Mouse (Mus musculus) heart, embryonic 13.5 days (tissue): Measurements from ENCODE around the gene Ddr1. TPM values are rescaled to one million over a fixed set of nuclear protein-coding genes. Genes with fewer than 3 reads are reported as not detected.
A peak's percentile ranks its signal among the peaks of the same experiment; 100 is the strongest.
"Not testable (repeated sequence)": the region's sequence is repeated elsewhere in the genome, so short reads cannot be mapped to it uniquely, and the experiment has no call there.

ENCODE experiments used
- ATAC-seq: fragments of 200-750 bp; cut with Nextera tagmentation; 2 replicates; pipeline ENCODE4 v1.8.0; 2017; ENCODE audit warnings: moderate TSS enrichment; ENCODE audit not compliant: insufficient number of reproducible peaks, low FRiP score, low TSS enrichment; ENCODE audit errors: extremely low read depth
- H3K27ac ChIP-seq: fragments of 300-500 bp; sonication (generic); replicated peaks from 2 replicates; pipeline ENCODE4 v1.5.1; 2015; ENCODE audit warnings: moderate library complexity, mild to moderate bottlenecking, inconsistent platforms
- H3K27me3 ChIP-seq: fragments of 300-500 bp; sonication (generic); replicated peaks from 2 replicates; pipeline ENCODE4 v1.6.1; 2015; ENCODE audit warnings: mild to moderate bottlenecking, inconsistent platforms
- H3K36me3 ChIP-seq: fragments of 300-500 bp; sonication (generic); 2 replicates; pipeline ENCODE4 v1.6.1; 2015; ENCODE audit warnings: mild to moderate bottlenecking, inconsistent platforms
- H3K4me1 ChIP-seq: fragments of 300-500 bp; sonication (generic); 2 replicates; pipeline ENCODE4 v1.6.1; 2015; ENCODE audit warnings: inconsistent platforms
- H3K4me2 ChIP-seq: fragments of 300-500 bp; sonication (generic); 2 replicates; pipeline ENCODE4 v1.6.1; 2015; ENCODE audit warnings: inconsistent platforms, mild to moderate bottlenecking, moderate library complexity
- H3K4me3 ChIP-seq: fragments of 300-500 bp; sonication (generic); 2 replicates; pipeline ENCODE4 v1.5.1; 2015; ENCODE audit warnings: moderate library complexity, mild to moderate bottlenecking, inconsistent platforms
- H3K9ac ChIP-seq: fragments of 300-500 bp; sonication (generic); 2 replicates; pipeline ENCODE4 v1.6.1; 2015; ENCODE audit warnings: inconsistent platforms, mild to moderate bottlenecking, moderate library complexity
- H3K9me3 ChIP-seq: fragments of 300-500 bp; sonication (generic); 2 replicates; pipeline ENCODE4 v1.6.1; 2016; ENCODE audit warnings: inconsistent platforms
- WGBS: fragments of 180-500 bp; shearing (Covaris S2); methylation state at CpG from one replicate; pipeline ENCODE4 v1.1.7; 2015; ENCODE audit warnings: mixed read lengths; 5-methylcytosine and 5-hydroxymethylcytosine counted together
- polyA plus RNA-seq: library from polyadenylated mRNA; unstranded; fragments of >200 nt; fragmentation: Nextera tagmentation; extraction: Ambion mirVana; gene quantifications from 2 replicates; pipeline ENCODE4 v1.2.1, GENCODE M21; 2015

Gene Ddr1
- polyA plus RNA-seq, 1 experiment from 2014 or later = 122 TPM

GRCm38 (mm10) chr17:35736280-35736960, 32.0 kb upstream of the Ddr1 start:
- H3K4me2 ChIP-seq = no peak overlapping the region
- H3K9ac ChIP-seq = peak overlapping the region; percentile 24; the same call in 1 of the 2 replicates
- H3K27me3 ChIP-seq = peaks cover 4% of the 10 kb centered on the region; the same call in 1 of the 2 replicates
- no peak overlapping the region for H3K27ac ChIP-seq
- H3K36me3 ChIP-seq = no peaks in the 10 kb centered on the region
- ATAC-seq = no peak
- H3K4me1 ChIP-seq = peaks cover 16% of the 10 kb centered on the region
- no peak overlapping the region for H3K4me3 ChIP-seq
- 34% methylated on average over 12 of the region's 12 CpGs for WGBS
- H3K9me3 ChIP-seq = no peaks in the 10 kb centered on the region

DNA sequence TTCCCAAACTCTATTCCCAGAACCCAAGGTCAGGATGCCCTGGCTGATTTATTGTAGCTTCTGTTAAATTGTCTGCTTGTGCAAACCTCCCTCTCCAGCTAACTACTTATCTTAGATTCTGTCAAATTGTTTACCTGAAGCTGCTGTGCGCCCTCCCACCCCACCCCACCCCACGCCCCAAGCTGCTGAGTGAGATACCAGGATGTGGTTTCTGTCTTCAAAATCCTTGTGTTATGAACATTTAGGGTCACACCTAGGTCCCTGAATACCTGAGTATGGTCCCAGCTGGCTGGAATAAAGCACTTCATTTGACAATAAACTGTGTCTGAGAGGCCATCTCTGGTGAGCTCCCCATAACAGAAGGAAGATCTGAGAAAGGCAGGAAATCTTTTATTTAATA, 30.1 kb upstream of the Ddr1 start:
- H3K4me1 ChIP-seq = peaks cover 27% of the 10 kb centered on the region
- H3K4me3 ChIP-seq = no peak overlapping the region
- WGBS = 65% methylated on average over 2 of the region's 2 CpGs
- H3K27me3 ChIP-seq = peaks cover 4% of the 10 kb centered on the region; the same call in 1 of the 2 replicates
- H3K9ac ChIP-seq = no peak overlapping the region
- no peaks in the 10 kb centered on the region for H3K36me3 ChIP-seq
- no peak overlapping the region for H3K27ac ChIP-seq
- ATAC-seq = no peak
- no peaks in the 10 kb centered on the region for H3K9me3 ChIP-seq
- no peak overlapping the region for H3K4me2 ChIP-seq

GRCm38 (mm10) chr17:35733398-35733797, 29.0 kb upstream of the Ddr1 start:
- H3K4me2 ChIP-seq = no peak overlapping the region
- no peak overlapping the region for H3K9ac ChIP-seq
- H3K4me3 ChIP-seq = no peak overlapping the region
- H3K27ac ChIP-seq = no peak overlapping the region
- H3K4me1 ChIP-seq = peaks cover 26% of the 10 kb centered on the region
- no peaks in the 10 kb centered on the region for H3K36me3 ChIP-seq
- 86% methylated on average over 2 of the region's 2 CpGs for WGBS
- ATAC-seq = no peak
- no peaks in the 10 kb centered on the region for H3K27me3 ChIP-seq
- H3K9me3 ChIP-seq = no peaks in the 10 kb centered on the region

- WGBS = 51% methylated on average over 10 of the region's 10 CpGs
- H3K27ac ChIP-seq = no peak overlapping the region
Observed at GRCm38 (mm10) chr17:35731431-35732145, 27.2 kb upstream of the Ddr1 start.

DNA sequence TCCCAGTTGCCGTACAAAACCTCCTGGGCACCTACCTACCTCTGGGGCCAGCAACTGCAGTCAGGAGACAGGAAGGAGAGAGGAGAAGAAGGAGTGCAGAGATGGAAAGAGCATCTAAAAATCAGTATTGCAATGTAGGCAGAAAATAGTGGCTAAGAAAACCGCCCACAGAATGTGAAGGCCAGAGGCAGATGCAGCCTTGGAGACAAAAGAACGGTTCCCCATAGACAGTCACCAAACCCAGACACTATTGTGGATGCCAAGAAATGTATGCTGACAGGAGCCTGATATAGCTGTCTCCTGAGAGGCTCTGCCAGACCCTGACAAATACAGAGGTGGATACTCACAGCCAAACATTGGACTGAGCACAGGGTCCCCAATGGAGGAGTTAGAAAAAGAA, 25.7 kb upstream of the Ddr1 start:
- not testable (repeated sequence) for H3K9me3 ChIP-seq, H3K4me3 ChIP-seq, ATAC-seq, H3K27me3 ChIP-seq, H3K36me3 ChIP-seq
- 55% methylated on average over 3 of the region's 3 CpGs for WGBS
- H3K4me2 ChIP-seq = peak overlapping the region; percentile 16; the same call in 1 of the 2 replicates
- peak overlapping the region; percentile 28 for H3K27ac ChIP-seq
- H3K9ac ChIP-seq = peak overlapping the region; percentile 37; the same call in 1 of the 2 replicates
- peaks cover 38% of the 10 kb centered on the region for H3K4me1 ChIP-seq

More at GRCm38 (mm10) chr17:35731431-35732145, 27.2 kb upstream of the Ddr1 start:
- Histone ChIP-seq H3K4me3 (no peak overlapping the region), H3K36me3 (no peaks in the 10 kb centered on the region), H3K9ac (0 out of 2 replicates have a peak overlapping the region, but pooled peaks have one; percentile 40), H3K9me3 (no peaks in the 10 kb centered on the region), H3K4me1 (peaks cover 32% of the 10 kb centered on the region), H3K4me2 (no peak overlapping the region), H3K27me3 (peaks cover 7% of the 10 kb centered on the region)
- no peak for ATAC-seq

- Histone ChIP-seq H3K4me3 (no peak overlapping the region), H3K4me1 (peaks cover 44% of the 10 kb centered on the region), H3K9me3 (no peaks in the 10 kb centered on the region), H3K27me3 (peaks cover 14% of the 10 kb centered on the region), H3K27ac (no peak overlapping the region), H3K9ac (no peak overlapping the region), H3K4me2 (no peak overlapping the region), H3K36me3 (no peaks in the 10 kb centered on the region)
- ATAC-seq = no peak
- 75% methylated on average over 4 of the region's 4 CpGs for WGBS
Observed at GRCm38 (mm10) chr17:35728821-35729220, 24.4 kb upstream of the Ddr1 start.

GRCm38 (mm10) chr17:35727471-35728205, 23.2 kb upstream of the Ddr1 start:
- Histone ChIP-seq H3K27ac (no peak overlapping the region), H3K4me2 (no peak overlapping the region), H3K4me1 (peaks cover 50% of the 10 kb centered on the region), H3K9me3 (no peaks in the 10 kb centered on the region), H3K36me3 (no peaks in the 10 kb centered on the region), H3K4me3 (no peak overlapping the region), H3K9ac (peak overlapping the region; percentile 5; the same call in 1 of the 2 replicates), H3K27me3 (peaks cover 16% of the 10 kb centered on the region)
- 47% methylated on average over 10 of the region's 10 CpGs for WGBS
- no peak for ATAC-seq

DNA sequence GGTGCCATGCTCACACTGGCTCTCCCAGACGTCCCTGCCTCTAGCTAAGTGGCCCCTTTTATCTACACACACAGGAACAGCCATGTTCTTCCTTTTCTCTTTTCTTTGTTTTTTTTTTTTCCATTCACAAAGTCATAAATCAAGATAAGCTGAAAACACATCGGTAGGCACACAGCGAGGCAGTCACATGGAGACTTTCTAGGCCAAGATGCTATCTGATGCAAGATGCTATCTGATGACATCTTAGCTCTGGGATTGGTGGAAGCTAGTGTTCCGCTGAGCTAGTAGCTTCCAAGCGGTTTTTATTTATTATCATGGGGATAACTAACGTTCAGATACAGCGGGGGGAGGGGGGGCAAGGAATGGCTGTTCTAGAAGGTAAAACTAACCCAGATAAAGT, 22.6 kb upstream of the Ddr1 start:
- Histone ChIP-seq H3K36me3 (no peaks in the 10 kb centered on the region), H3K4me2 (no peak overlapping the region), H3K27ac (no peak overlapping the region), H3K4me3 (no peak overlapping the region), H3K27me3 (peaks cover 16% of the 10 kb centered on the region), H3K4me1 (peaks cover 56% of the 10 kb centered on the region), H3K9ac (no peak overlapping the region), H3K9me3 (no peaks in the 10 kb centered on the region)
- ATAC-seq = no peak
- 33% methylated on average over 7 of the region's 7 CpGs for WGBS

- Histone ChIP-seq H3K4me1 (peaks cover 61% of the 10 kb centered on the region), H3K9me3 (no peaks in the 10 kb centered on the region), H3K27me3 (peaks cover 16% of the 10 kb centered on the region), H3K36me3 (no peaks in the 10 kb centered on the region), H3K4me2 (peak overlapping the region; percentile 60), H3K27ac (peak overlapping the region; percentile 66), H3K4me3 (peak overlapping the region; percentile 36), H3K9ac (peak overlapping the region; percentile 77)
- WGBS = 18% methylated on average over 21 of the region's 21 CpGs
- no peak for ATAC-seq
Observed at GRCm38 (mm10) chr17:35725286-35726232, 21.1 kb upstream of the Ddr1 start.

DNA sequence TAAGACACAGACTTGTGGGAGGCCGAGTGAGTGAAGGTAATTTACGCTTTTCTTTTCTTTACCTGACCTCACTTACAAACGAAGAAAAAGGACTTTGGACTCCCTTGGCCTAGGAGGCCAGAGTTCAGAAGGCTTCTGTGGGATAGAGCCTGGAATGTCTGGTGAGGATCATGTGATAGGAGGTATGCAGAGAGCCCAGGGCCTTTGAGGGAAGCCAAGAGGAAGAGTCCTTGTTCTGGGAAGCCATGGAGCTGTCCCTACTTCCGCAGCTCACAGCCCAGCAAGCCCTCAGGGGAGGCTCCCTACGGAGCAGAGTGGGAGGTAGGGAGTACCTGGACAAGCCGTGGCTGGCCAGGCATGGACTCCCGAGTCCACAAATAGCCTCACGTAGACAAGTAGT, 17.3 kb upstream of the Ddr1 start:
- WGBS = 31% methylated on average over 8 of the region's 8 CpGs
- peaks cover 65% of the 10 kb centered on the region for H3K4me1 ChIP-seq

More for the DNA sequence above, 17.3 kb upstream of the Ddr1 start:
- ATAC-seq = no peak
- 0 out of 2 replicates have a peak overlapping the region, but pooled peaks have one; percentile 1 for H3K4me2 ChIP-seq
- 0 out of 2 replicates have a peak, but pooled peaks cover 2% of the 10 kb centered on the region for H3K36me3 ChIP-seq
- peak overlapping the region; percentile 16; the same call in 1 of the 2 replicates for H3K9ac ChIP-seq
- no peaks in the 10 kb centered on the region for H3K9me3 ChIP-seq
- peaks cover 9% of the 10 kb centered on the region; the same call in 1 of the 2 replicates for H3K27me3 ChIP-seq
- H3K4me3 ChIP-seq = no peak overlapping the region
- H3K27ac ChIP-seq = peak overlapping the region; percentile 97
